Mouse (Mus musculus) brain, embryonic 14.5 days (tissue): ENCODE measurements around the gene Zfp385b.

Source experiments
- CTCF ChIP-seq: fragments of 200-500 bp; IDR thresholded peaks from 2 replicates; pipeline ENCODE4 v1.5.1; 2012; ENCODE audit warnings: inconsistent platforms, mild to moderate bottlenecking, moderate library complexity, borderline replicate concordance; ENCODE audit not compliant: insufficient read depth, insufficient read length; ENCODE audit errors: extremely low read depth
- POLR2A ChIP-seq: fragments of 200-500 bp; IDR thresholded peaks from 2 replicates; pipeline ENCODE4 v1.6.1; 2012; ENCODE audit warnings: mild to moderate bottlenecking, inconsistent platforms, borderline replicate concordance; ENCODE audit not compliant: poor library complexity, insufficient read depth, insufficient read length, severe bottlenecking; ENCODE audit errors: extremely low read depth

DNA sequence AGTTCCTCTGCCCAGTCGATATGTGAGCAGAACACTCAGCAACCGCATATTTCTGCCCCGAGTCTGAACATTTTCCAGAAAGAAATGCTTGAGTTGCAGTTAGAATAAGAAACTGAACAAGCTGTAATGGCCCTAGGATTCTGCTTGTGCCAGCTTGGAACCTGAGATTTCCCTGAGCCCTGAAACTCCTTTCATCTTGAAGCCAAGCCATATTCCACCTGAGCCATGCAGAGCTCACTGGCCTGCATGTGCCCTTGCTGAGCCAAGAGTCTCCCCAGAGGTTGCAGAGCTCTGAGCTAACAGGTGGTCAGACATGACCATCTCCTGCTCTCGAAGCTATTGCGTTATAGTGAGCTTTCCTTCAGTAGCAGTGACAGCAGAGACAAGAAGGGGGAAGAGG lies 210.0 kb downstream of the Zfp385b start:
- no peak for TF ChIP-seq POLR2A
- TF ChIP-seq CTCF = no peak
